Mouse (Mus musculus) pancreas, adult 10 weeks (tissue): ENCODE measurements around the gene Cfap221. TPM values are rescaled to one million over a fixed set of nuclear protein-coding genes. Genes with fewer than 3 reads are reported as not detected.

Source experiments
- polyA plus RNA-seq: library from polyadenylated mRNA; stranded (reverse); fragments of 350-450 nt; fragmentation: Illumina TruSeq; extraction: RNeasy Lipid Tissue Mini Kit (QIAGEN cat#74804); gene quantifications from one replicate; pipeline ENCODE4 v1.2.3, GENCODE M21; 2015; ENCODE audit warnings: low read depth, low replicate concordance; ENCODE audit not compliant: insufficient read depth

Gene Cfap221
- not detected for polyA plus RNA-seq

DNA sequence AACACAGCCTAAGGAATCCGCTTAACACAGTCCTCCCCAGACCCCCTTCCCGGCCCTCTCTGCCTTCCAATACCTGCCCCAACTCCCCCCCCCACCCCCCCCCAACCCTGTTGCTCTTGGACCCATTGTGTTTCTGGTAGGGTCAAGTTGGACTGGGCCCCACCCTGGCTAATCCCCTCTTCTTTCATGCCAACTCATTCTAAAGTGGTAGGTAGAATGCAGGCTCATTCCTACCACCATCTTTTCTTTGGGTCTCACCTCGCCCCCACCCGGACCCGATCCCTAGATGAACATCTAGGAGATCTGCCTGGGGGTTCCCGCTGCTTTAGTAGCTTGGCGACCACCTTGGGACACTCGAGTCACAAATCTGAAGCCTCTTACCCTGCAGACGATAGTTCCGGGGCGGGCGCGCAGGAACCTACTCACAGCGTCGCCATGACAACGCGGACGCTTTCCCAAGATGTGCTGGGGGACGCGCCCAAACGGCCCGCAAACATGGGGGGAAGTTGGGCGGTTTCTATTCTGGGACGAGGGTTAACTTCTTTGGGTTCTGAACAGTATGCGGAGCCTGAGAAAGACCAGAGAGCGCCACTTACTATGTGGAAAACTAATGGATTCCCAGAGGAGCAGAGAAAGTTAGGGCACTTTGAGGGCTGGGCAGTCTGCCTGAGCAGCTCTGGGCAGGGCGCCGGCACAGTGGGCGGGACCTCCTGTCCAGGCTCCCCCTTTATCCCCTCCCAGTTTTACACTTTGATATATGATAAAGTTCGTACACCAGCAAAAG lies at the start of gene Cfap221:
Gene Cfap221 (minus strand): TSS at position 437 of the 784 bp plus-strand sequence.

GRCm38 (mm10) chr1:120006844-120007790 lies 10.1 kb upstream of the Cfap221 start, which contains the start of gene Sctr:
Gene Sctr, plus strand, starts transcription at chr1:120006894.

DNA sequence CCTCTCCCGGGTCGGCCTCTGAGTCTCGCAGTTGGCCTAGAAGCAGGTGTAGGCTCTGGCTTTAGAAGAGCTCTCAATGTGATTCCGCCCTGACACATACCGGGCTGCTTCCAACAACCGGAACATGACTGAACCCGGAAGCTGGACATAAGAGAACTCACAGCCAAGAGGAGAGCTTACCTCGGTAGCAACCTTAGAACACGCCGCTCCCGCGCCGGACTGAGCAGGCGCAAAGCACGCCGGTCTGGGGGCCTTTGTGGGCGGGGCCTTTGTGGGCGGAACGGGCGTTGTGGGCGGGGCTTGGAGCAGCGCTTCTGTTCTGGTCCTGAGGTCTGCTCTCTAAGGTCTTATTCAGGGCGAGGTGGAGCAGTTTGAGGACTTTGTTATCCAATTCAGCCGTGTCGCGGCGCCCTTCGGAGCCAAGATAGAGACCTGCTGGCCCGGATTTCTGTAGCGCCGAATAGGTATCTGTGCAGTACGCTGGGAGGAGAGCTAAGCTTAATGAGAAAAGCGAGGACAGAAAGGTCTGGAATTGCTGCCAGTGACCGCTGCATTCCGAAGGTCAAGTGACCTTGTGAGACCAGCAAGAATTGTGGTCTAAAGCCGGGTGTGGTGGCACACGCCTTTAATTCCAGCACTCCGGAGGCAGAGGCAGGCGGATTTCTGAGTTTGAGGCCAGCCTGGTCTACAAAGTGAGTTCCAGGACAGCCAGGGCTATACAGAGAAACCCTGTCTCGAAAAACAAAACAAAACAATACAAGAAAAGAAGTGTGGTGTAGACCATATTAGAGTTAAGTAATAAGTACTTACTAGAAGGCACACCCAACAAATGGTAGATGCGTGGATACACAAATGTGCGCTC lies 83.8 kb downstream of the Cfap221 start, which contains the start of gene Tmem177:
Gene Tmem177 (minus strand): TSS at position 256 of the 862 bp plus-strand sequence.

Other genes starting within 250 kb of the Cfap221 start
- gene Ptpn4, start 159.6 kb downstream of the Cfap221 start, polyA plus RNA-seq = 3.5 TPM
- 1.3 TPM for gene Tmem177, start 84.0 kb downstream of the Cfap221 start, polyA plus RNA-seq
- gene Sctr, start 9.7 kb upstream of the Cfap221 start, polyA plus RNA-seq = 1.4 TPM
- 1.3 TPM for gene Tmem37, start 76.8 kb upstream of the Cfap221 start, polyA plus RNA-seq
- gene Dbi, start 123.8 kb upstream of the Cfap221 start, polyA plus RNA-seq = 129 TPM
- not detected for gene 3110009E18Rik, start 124.0 kb upstream of the Cfap221 start, polyA plus RNA-seq